Mouse (Mus musculus): Measurements from ENCODE around the gene Cpsf4.
"Not testable (repeated sequence)": the region's sequence is repeated elsewhere in the genome, so short reads cannot be mapped to it uniquely, and the experiment has no call there.

The Cpsf4 gene

DNA sequence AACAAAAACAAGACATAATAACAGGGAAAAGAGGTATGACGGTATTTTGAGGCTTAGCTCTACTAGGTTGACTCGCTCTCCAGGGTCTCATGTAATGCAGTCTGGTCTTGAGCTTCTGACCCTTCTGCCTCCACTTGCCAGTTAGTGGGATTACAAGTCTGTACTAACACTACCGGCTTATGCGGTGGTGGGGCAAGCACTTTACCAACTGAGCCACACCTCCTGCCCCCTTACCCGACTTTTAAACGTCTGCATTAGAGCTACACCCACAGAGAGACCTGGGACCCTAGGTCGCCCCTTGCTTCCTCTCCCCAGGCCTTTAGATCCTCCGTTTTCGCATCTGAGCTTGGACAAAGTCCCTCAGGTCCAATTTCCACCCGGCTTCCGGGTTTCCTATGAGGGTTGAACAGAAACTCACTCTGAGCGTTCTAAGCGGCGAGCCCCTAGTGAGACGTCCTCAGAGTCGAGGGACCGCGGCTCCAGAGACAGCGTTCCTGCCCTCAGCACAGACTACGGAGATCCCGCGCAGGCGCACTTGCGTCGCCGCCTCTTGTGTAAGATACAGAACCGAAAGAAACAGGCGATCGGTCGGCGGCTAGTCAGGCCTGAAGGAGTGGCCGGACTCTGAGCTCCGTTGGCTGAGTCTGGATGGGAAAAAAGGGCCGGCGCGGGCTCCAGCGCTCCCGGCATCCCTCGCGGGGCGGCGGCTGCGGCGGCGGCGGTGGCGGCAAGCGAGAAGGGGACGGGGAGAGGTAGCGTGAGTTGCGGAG, at the start of gene Cpsf4, which contains the start of gene Ptcd1:
Cpsf4 (plus strand) TSS at position 678 of the 770 bp plus-strand sequence.
Ptcd1 (minus strand) TSS at position 573 of the 770 bp plus-strand sequence.
- peak; percentile 99 to 100 for DNase-seq

DNA sequence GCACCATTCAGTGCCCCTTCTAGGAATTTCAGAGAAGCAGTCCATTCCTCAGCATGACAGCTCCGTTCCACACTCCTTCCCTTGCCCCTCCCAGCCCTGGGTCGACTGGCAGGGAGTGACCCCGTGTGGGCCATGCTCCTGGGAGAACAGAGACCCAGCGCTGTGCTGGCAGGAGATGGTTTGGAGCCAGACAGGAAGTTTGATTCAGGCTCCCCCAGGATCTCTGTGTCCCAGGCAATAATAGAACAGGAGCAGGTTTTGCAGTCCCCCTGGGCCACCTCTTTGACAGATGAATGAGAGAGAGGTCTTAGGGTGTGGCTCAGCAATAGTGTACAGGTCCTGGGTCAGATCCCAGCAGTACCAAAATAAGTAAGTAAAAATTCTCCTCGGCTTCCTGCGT, 49.0 kb upstream of the Cpsf4 start:
- DNase-seq, result peak; percentile 29 to 56

DNA sequence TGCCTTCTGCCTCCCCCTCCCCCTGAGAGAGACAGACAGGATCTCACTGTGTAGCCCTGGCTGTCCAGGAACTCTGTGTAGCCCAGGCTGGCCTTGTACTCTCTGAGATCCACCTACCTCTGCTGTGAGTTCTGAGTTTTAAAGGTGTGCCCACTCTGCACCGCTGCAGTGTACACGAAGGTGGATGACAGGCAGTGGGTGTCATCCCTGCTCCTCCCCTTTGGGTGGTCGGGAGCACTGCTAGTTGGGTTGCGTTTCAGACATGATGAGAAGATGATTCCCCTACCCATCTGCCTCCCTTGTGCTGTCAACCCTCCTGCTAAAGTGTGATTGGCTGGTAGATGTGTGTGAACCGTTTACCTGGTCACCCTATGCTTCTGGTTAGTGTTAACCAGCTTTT, 48.6 kb upstream of the Cpsf4 start:
- DNase-seq, result no peak

DNA sequence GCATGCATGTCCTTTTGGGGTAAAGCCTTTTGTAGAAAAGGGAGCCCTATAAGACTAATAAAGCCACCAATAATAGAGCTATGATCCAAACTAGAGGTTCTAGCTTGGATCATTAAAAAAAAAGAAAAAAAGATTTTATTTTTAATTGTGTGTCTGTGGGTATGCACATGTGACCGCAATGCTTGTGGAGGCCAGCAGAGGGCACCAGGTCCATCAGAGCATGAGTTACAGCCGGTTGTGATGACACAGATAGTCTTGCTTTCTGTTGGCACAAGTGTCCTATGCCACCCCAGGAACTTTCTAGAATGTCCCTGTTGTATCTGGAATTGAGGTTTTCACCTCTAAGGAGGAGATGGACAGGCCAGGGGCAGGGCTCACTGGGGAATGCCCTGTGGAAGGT, 47.6 kb upstream of the Cpsf4 start:
- peak in 1 of 2 experiments; percentile 45 for DNase-seq

DNA sequence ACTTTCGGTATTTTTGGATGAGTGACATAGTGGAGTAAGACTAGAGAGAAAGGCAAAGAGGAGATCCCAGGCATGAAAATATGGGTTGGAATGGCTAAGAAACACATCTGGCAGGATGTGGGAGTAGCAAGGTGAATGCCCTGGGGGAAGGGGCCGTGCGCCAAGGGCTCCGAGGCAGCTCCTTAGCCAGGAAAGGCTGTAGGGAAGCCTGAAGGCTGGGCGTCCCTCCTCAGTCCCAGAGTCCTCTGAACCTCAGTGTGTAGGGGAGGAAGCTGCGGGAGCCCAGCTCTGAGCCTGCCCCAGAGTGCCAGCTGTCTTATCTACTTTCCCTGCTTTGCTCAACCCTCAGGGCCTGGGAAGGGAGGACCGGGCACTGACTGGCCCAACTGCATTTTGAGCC, 46.1 kb upstream of the Cpsf4 start:
- DNase-seq, result no peak

DNA sequence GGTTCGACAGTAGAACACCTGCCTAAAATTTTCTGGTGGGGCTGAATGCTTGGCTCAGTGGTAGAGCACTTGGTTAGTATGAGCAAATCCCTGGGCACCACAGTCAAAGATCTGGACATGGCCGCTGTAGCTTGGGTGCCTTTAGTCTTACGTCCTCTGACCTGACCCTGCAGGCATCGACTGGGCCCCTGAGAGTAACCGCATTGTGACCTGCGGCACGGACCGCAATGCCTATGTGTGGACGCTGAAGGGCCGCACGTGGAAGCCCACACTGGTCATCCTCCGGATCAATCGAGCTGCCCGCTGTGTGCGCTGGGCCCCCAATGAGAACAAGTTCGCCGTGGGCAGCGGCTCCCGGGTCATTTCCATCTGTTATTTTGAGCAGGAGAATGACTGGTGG, 43.6 kb upstream of the Cpsf4 start:
- no peak for DNase-seq

DNA sequence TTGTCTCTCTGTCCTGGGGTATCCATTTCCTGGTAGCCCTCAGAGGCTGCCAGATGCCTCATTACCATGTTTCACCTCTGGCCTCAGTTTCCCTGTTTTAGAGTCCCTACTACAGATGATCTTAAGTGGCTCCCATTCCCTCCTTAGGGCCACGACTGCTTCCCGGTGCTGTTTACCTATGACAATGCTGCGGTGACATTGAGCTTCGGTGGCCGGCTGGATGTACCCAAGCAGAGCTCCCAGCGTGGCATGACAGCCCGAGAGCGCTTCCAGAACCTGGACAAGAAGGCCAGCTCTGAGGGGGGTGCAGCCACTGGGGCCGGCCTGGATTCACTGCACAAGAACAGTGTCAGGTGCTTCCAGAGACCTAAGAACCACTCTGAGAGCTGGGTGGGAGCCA, 40.4 kb upstream of the Cpsf4 start:
- DNase-seq, result no peak

DNA sequence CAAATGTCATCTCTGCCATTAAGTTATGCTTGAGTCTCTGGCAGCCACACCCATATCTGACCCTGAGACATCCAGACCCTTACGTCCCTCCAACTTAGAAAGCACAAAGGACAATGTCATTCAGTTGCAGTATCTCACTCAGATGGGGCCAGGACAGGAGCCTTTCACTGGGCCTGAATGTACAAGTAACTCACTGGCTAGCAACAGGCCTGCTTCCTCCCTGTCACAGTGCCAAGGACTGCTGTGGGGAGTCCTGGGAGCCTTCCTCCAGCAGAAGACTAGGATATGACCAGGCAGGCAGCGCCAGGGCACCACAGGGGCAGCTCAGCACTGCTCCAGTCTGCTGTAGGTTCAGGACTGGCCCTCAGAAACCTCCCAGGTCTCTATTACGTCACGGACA, 37.9 kb upstream of the Cpsf4 start:
- peak; percentile 23 to 33 for DNase-seq

DNA sequence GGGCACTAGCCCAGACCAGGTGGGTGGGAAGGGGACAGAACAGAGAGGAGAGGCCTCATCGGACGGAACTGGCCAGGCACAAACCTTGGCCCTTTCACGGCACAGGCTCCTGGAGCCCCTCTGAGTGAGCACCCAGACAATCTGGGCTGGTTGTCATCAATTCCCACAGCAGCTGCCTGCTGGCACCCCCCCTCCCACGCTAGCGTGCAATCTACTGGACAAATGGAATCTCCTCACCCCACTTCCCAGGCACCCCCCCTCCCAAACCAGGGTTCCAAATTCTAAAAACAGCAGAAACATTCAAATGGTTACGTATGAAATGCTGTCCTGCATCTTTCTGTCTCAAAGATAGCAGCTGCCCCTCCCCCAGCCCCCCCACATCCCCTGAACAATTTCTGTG, 37.2 kb upstream of the Cpsf4 start:
- not testable (repeated sequence) for DNase-seq

DNA sequence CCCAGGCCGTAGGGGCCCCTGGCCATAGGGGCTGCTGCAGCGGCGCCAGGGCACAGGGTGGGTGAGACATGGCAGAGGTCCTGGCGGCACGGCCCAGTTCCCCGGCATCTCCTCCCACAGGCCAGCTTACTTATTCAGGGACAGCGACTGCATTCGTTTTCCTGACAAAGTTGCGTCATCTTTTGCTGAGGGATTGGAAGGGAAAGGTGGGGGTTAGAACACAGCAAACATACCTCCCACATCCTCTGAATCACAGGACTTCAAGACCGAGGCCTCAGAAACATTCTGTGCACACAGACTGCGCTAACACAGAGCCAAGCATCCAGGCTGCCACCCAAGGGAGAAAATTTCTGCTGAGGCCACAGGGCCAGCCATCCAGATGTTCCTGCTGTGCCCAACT, 36.8 kb upstream of the Cpsf4 start:
- peak in 1 of 2 experiments; percentile 20 for DNase-seq

DNA sequence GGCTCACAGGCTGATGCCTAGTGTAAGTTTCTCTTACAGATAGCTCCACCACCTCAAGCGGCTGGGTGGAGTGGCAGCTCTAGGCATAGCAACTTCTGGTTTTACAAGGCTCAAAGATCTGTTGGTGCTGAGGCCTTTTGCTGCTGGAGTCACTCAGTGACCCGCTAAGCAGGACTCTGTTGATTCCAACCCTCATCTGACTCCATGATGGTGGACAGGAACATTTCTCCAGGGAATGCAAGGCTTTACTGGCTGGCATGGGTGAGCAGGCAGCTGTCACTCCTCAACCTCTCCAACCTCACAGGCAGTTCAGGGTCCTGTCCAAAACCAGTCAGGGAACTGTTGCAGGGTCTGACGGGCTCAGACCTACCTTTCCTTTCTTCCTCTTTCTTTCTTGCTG, 36.0 kb upstream of the Cpsf4 start:
- DNase-seq, result no peak

DNA sequence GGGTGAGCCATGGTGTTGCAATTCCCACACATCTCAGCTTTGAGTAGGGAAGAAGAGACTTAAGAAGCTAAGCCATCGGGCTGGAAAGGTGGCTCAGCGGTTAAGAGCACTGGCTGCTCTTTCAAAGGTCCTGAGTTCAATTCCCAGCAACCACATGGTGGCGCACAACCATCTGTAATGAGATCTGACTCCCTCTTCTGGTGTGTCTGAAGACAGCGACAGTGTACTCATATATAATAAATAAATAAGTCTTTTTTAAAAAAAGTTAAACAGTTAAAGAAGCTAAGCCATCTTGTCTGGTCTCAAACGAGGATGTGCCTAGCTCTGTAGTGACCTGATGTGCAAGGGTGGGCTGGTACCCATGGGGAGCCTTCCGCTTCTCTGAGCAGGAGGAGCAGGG, 33.7 kb upstream of the Cpsf4 start:
- not testable (repeated sequence) for DNase-seq

DNA sequence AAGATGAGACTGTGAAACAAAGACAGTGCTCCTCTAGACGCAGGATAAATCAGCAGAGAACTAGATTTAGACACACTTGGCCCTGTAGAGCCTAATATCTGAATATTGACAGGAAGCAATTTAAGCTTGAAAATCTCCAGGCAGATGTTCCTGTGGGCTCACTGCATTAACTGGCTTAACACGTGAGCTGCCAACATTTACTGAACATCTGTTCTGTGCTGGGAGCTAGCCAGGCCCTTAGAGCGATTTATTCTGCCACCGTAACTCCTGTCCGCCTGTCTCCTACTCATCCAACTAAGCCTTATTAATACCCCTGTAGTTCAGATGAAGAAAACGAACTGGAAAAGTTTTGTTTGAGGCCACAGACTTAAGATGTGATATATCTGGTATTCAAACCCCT, 28.2 kb upstream of the Cpsf4 start:
- DNase-seq, result no peak

DNA sequence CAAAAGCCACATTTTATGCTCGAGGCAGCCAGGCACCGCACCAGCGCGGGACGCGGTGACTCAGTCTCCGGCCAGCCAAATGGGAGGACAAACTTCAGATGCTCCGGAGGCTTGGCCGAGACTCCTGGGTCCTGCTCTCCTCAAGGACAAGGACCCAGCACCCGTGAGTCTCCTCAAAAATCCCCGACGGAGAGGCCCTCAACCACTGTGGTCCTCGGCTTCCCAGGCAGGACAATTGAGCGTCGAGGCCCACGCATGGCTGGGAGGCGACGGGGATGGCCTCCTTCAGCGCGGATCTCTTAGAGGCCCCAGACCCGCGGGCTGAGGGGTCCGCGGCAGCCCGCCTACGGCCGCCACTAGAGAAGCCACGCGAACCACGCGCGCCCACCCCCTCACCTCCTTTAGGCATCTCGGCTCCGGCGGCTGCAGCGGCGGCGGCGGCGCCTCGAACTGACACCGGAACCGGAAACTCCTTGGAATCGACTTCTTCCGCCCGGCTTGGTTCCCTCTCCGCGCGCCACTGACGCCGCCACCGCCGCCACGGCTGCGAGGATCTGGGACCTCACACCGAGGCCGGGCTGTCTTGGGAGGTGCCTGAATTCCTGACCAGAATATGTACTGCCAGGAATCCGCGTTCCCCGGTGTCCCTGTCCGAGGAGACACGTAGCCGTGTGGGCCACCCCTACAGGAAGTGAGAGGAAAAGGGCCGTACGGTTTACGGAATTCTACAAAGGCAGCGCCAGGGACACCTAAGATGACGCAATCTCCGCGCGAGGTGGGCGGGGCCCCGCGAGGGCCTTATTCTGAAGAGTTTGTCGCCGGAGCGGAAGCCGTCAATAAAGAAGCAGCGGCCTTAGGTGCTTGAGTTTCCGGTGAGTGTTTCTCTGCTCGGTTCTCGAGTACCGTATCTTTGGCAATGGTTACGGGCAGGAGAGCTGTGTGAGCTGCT, 27.2 kb upstream of the Cpsf4 start, which contains the start of the genes Pdap1 and Bud31:
Pdap1 (minus strand) TSS at position 668 of the 949 bp plus-strand sequence.
Bud31 (plus strand) TSS at position 792 of the 949 bp plus-strand sequence.
- DNase-seq, result peak; percentile 96 to 97

DNA sequence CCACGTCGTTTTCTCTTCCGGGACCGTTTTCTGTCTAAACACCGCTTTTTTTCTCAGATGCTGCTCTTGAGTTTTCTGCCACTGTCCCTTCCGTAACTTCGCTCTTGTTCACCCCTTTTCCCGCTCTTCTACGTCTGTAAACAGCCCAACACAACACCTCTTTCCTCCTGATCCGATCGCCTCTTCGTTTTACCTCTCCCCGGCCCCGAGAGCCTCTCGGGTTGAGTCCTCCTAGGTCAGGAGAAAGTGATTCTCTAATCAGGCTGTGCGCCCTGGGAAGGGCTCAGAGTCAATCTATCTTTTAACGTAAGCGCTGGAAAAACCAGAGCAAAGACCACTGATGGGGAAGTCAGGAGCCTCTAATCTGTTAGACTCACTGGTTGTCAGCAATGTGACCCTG, 26.4 kb upstream of the Cpsf4 start:
- DNase-seq, result peak; percentile 28 to 42

DNA sequence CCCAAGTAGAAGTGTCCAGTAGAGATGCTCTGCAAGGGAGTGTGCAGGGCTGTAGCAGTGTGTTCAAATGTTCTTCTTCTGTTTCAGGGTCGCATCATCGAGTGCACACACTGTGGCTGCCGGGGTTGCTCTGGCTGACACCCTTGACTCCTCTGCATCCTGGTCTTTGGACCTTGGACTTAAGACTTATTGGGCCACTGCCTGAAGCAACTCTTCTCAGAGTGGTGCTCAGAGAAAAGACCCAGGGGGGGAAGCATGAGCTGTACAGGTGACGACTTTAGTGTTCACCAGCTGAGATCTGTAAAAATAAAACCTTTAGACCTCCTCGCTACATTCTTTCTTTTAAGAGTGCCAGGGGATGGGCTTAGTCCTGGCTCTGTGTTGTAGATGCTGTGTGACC, 19.3 kb upstream of the Cpsf4 start:
- no peak for DNase-seq

DNA sequence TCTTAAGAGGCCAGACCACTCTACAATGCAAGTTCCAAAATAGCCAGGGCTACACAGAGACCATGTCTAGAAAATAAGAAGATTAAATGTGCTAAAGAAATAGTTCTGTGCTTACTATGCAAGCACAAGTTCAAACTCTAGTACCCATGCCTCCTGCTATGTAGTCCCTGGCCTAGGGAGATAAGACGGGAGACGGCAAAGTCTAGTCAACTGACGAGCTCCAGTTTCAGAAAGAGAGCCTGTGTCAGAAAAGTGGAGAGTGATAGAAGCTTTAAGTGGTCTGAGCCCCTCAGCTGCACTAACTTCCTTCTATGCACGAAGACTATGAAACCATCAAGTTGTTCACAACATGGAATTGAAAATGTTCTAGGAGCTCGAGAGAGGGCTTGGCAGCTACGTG, 17.7 kb upstream of the Cpsf4 start:
- no peak for DNase-seq

DNA sequence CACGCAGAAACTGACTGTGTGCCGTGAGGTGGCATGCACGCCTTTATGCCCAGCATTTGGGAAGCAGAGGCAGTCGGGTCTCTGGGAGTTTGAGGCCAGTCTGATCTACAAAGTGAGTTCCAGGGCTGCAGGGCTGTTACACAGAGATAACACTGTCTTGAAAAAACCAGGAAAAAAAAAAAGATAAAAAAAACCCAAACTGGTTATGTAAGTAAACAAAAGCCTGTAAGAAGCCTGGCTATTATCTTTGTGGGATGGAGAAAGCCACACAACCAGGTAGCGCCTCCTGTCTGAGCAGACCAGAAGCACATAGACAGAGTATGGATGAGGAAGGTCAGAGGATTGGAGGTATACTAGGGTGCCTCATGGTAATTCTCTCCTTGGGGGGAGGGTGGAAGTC, 14.3 kb upstream of the Cpsf4 start:
- no peak for DNase-seq

DNA sequence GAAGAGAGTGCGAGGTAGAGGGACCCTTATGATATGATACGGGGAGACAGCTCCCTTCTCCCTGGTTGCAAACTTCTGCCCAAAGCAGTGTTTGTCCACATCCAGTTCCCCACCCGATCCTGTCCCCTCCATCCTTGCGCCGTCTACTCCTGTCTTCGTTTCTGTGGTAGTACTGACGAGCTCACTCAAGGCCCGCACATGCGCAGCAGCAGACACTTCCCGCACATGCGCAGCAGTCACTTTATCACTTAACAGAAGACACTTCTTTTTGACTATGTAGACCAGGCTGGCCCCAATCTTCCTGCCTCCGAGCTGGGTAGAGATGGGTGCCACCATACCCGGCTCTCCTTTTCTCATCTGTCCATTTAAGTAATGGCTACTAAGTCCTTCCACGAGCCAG, 5.7 kb upstream of the Cpsf4 start:
- DNase-seq, result no peak

DNA sequence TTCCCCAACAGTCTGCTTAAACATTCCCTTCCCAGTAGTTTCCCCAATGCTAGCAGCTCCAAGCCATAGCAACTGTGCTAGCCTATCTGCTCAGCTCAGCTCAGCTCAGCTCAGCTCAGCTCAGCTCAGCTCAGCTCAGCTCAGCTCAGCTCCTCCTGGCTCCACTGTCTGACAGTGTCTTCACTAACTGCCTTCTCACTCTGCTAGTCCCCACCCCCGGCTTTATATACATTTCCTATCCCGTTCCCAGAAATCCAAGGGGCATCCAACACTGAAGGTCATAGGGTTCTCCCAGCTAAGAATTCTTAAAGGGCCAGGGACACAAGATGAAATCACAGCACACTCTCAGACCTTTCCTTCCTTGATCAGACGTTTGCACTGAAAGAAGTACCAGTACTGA, 2.3 kb upstream of the Cpsf4 start:
- DNase-seq, result no peak

DNA sequence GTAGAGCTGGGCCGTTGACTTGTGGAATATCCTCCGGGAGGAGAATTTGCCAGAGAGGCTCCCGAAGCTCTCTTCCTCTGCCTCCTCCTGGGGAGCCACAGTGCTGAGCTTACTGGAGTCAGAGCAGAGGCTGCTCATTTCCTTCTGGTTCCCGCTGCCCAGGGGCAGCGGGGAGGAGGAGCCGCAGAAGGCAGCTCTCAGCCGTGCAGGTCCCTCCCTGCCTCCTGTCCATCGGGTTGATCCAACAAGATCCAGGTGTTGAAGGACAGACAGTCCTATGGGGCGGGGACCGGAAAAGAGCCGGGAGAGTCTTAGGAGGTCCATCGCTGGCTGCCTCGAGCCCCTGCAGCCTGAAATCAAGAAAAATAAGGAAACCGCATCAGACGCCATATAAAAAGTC, 1.8 kb upstream of the Cpsf4 start:
- DNase-seq, result no peak

DNA sequence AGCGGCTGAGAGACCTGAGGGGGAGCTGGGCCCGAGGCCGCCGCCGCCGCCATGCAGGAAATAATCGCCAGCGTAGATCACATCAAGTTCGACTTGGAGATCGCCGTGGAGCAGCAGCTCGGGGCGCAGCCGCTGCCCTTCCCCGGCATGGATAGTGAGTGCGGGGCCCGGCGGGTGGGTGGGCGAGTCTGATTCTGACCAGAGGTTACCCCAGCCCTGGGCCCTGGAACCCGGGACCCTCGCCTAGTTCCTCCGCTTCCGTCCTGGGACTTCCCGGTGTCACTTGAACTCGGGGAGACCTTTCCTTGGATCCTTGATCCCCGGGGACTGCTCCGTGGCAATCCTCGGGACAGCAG, 271 bp downstream of the Cpsf4 start:
- DNase-seq, result no peak

DNA sequence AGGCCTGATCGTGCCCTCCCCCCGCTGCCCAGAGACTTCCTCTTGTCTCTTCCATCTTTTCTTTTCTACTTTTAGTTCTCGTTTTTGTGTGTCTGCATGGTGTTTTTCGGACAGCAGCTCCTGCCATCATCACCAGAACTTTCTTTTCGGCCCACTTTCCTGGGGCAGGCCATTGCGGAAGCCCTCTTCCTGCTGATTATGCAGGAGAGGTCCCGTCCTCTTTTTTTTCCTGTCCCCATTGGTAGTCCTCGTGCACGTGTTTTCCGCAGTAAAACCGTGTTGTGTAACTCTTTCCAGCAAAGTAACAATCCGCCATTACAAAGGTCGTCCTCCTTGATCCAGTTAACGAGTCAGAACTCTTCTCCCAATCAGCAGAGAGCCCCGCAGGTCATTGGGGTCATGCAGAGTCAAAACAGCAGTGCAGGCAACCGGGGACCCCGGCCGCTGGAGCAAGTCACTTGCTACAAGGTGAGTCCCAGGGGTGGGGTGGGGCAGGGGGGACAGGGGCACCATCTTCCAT, 11.5 kb downstream of the Cpsf4 start:
- no peak for DNase-seq

DNA sequence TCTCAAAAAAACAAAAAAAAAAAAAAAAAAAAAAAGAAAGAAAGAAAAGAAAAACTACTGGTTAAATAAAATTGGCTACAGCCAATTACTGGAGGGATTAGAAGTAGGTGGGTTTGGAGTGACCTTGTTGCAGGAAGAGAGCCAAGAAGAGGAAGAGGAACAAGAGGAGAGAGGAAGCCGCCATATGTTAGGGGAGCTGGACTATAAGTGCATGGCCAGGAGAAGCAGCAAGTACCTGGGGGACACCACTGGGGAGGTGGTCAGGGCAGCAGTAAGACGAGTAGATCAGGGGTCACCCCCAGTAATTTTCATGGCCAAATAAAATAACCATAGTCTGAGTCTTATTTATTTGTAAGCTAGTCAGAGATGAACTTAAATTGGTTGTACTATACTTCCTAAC, 18.2 kb downstream of the Cpsf4 start:
- DNase-seq, result no peak

Data from kidney, postnatal 4 days (tissue).